Mouse (Mus musculus) liver, postnatal 0 days (tissue): ENCODE data around the gene Vegfd.

Source experiments
- CTCF ChIP-seq: sonication (generic); IDR thresholded peaks from 2 replicates; pipeline ENCODE4 v1.5.1; 2016; ENCODE audit warnings: antibody characterized with exemption, low read depth
- EP300 ChIP-seq: IDR thresholded peaks from 2 replicates; pipeline ENCODE4 v1.6.1; 2016; ENCODE audit warnings: antibody characterized with exemption, low read depth, mild to moderate bottlenecking

DNA sequence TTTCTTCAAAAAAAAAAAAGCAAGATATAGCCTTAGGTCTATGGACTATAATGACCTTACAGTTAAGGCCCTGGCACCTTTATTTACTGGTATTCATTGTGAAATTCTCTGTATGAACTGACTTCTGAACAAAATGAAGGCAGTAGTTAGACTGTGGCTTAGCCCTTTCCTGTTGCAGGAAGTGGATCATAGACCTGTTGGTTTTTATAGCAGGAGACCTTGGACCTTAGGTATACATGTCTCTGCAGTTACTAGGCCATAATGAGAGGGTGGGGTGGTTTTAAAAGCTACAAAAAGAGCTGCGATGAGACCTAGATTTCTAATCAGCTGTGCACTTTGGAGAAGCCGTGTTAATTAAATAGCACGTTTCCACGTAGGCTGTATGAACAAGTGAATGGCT, 54.1 kb downstream of the Vegfd start:
- no peak for TF ChIP-seq CTCF
- TF ChIP-seq EP300: no peak
